In the genomic region with DNA sequence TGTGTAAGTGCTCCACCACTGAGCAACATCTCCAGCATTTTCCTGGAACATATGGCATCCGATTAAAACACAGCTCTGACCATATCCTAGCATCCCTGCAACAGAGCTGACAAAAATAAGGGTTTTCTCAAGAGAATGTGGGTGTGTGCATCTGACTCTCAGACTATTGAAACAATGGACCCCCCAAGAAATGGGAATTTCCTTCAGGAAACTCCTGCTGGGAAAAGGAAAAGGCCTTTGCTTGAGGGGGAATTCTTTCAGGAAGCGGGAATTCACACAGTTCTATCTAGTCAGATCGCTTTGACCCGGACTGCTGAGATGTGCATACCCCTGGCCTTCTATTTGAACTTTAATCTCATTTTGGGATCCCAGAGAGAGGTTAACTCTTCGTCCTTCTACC, we compare ENCODE assay signal across 8 mouse cellular contexts. TPM values are rescaled to one million over a fixed set of nuclear protein-coding genes. Genes with fewer than 3 reads are reported as not detected.
A peak's percentile ranks its signal among the peaks of the same experiment; 100 is the strongest.
DNase-seq lines count a peak whose midpoint lies in the region; ATAC-seq and TF ChIP-seq lines count a peak whose summit lies in the region.

No protein-coding gene starts in this region.

- 20% methylated on average over 5 of the region's 5 CpGs for WGBS in kidney, postnatal 0 days
- 10% methylated on average over 5 of the region's 5 CpGs for WGBS in embryonic facial prominence, embryonic 13.5 days
- 31% methylated on average over 5 of the region's 5 CpGs for WGBS in intestine, embryonic 15.5 days
- WGBS in neural tube, embryonic 12.5 days, result 21% methylated on average over 5 of the region's 5 CpGs

- peak overlapping the region; percentile 81; the same call in 1 of the 2 replicates for H3K4me3 ChIP-seq in kidney, postnatal 0 days (replicated peaks; ENCODE audit: low read depth, low read length)
- H3K4me3 ChIP-seq in embryonic facial prominence, embryonic 13.5 days, result peak overlapping the region; percentile 92; the same call in 1 of the 2 replicates
- H3K4me3 ChIP-seq in intestine, embryonic 15.5 days (replicated peaks), result no peak overlapping the region
- no peak overlapping the region for H3K4me3 ChIP-seq in neural tube, embryonic 12.5 days

- no peak overlapping the region; the same call in 1 of the 2 replicates for H3K9ac ChIP-seq in kidney, postnatal 0 days (ENCODE audit: low read depth, low read length)
- no peak overlapping the region for H3K9ac ChIP-seq in embryonic facial prominence, embryonic 13.5 days
- H3K9ac ChIP-seq in intestine, embryonic 15.5 days, result no peak overlapping the region
- no peak overlapping the region for H3K9ac ChIP-seq in neural tube, embryonic 12.5 days

- H3K4me2 ChIP-seq in kidney, postnatal 0 days (ENCODE audit: low read length), result peak overlapping the region; percentile 90; the same call in 1 of the 2 replicates
- H3K4me2 ChIP-seq in embryonic facial prominence, embryonic 13.5 days, result peak overlapping the region; percentile 68
- peak overlapping the region; percentile 85 for H3K4me2 ChIP-seq in intestine, embryonic 15.5 days (replicated peaks)
- peak overlapping the region; percentile 75 for H3K4me2 ChIP-seq in neural tube, embryonic 12.5 days (replicated peaks)

- peaks cover 20% of the 10 kb centered on the region for H3K4me1 ChIP-seq in kidney, postnatal 0 days (replicated peaks; ENCODE audit: insufficient read depth, low read length)
- H3K4me1 ChIP-seq in embryonic facial prominence, embryonic 13.5 days, result peaks cover 30% of the 10 kb centered on the region
- H3K4me1 ChIP-seq in intestine, embryonic 15.5 days (replicated peaks), result peaks cover 4% of the 10 kb centered on the region; the same call in 1 of the 2 replicates
- peaks cover 15% of the 10 kb centered on the region for H3K4me1 ChIP-seq in neural tube, embryonic 12.5 days

- H3K36me3 ChIP-seq in kidney, postnatal 0 days (ENCODE audit: insufficient read depth, low read length), result no peaks in the 10 kb centered on the region
- H3K36me3 ChIP-seq in embryonic facial prominence, embryonic 13.5 days, result no peaks in the 10 kb centered on the region
- no peaks in the 10 kb centered on the region for H3K36me3 ChIP-seq in intestine, embryonic 15.5 days
- no peaks in the 10 kb centered on the region for H3K36me3 ChIP-seq in neural tube, embryonic 12.5 days

- H3K27ac ChIP-seq in kidney, postnatal 0 days, result peak overlapping the region; percentile 97
- H3K27ac ChIP-seq in embryonic facial prominence, embryonic 13.5 days, result no peak overlapping the region
- no peak overlapping the region for H3K27ac ChIP-seq in intestine, embryonic 15.5 days
- H3K27ac ChIP-seq in neural tube, embryonic 12.5 days, result no peak overlapping the region

- no peak for TF ChIP-seq CTCF in kidney, postnatal 0 days (IDR thresholded peaks at IDR 0.05; ENCODE audit: low read depth)

- no peaks in the 10 kb centered on the region for H3K27me3 ChIP-seq in kidney, postnatal 0 days (ENCODE audit: insufficient read depth, low read length)
- H3K27me3 ChIP-seq in embryonic facial prominence, embryonic 13.5 days, result no peaks in the 10 kb centered on the region
- H3K27me3 ChIP-seq in intestine, embryonic 15.5 days (replicated peaks), result no peaks in the 10 kb centered on the region
- no peaks in the 10 kb centered on the region for H3K27me3 ChIP-seq in neural tube, embryonic 12.5 days (replicated peaks)

- DNase-seq in kidney, postnatal 0 days (ENCODE audit: low spot score), result no peak
- no peak for DNase-seq in kidney, postnatal 10 days
- DNase-seq in MN1 (ENCODE audit: low spot score), result no peak
- DNase-seq in layer of hippocampus, adult 9-10 months (ENCODE audit: low spot score), result no peak
- no peak for DNase-seq in frontal cortex, postnatal 36 days (ENCODE audit: low spot score in 2 of 2)

- ATAC-seq in kidney, postnatal 0 days (replicated peaks; ENCODE audit: low FRiP score, low read depth), result no peak
- ATAC-seq in embryonic facial prominence, embryonic 13.5 days (ENCODE audit: insufficient number of reproducible peaks, insufficient read depth, low FRiP score, low TSS enrichment, low read depth), result no peak
- ATAC-seq in intestine, embryonic 15.5 days, result no peak
- ATAC-seq in neural tube, embryonic 12.5 days (ENCODE audit: low FRiP score, low read depth), result no peak

- no peaks in the 10 kb centered on the region for H3K9me3 ChIP-seq in kidney, postnatal 0 days (replicated peaks; ENCODE audit: low read length)
- no peaks in the 10 kb centered on the region for H3K9me3 ChIP-seq in embryonic facial prominence, embryonic 13.5 days
- no peaks in the 10 kb centered on the region for H3K9me3 ChIP-seq in intestine, embryonic 15.5 days
- H3K9me3 ChIP-seq in neural tube, embryonic 12.5 days, result no peaks in the 10 kb centered on the region

RNA-seq across cellular contexts. Expression of a gene that starts 0.7 kb away (rescaled TPM):
- 6.0 and 7.1 TPM in 2 replicates for polyA plus RNA-seq in kidney, postnatal 0 days (2015; fragmentation: Nextera tagmentation; extraction: Ambion mirVana)
- 9.6 and 9.9 TPM in 2 replicates for polyA plus RNA-seq in embryonic facial prominence, embryonic 13.5 days (2015; fragmentation: Nextera tagmentation; extraction: Ambion mirVana)
- 7.0 and 7.4 TPM in 2 replicates for polyA plus RNA-seq in intestine, embryonic 15.5 days (2015; fragmentation: Nextera tagmentation; extraction: Ambion mirVana)
- polyA plus RNA-seq in neural tube, embryonic 12.5 days (2016; fragmentation: Nextera tagmentation; extraction: Ambion mirVana), result 18.9 and 20.3 TPM in 2 replicates

Comparison
In these comparisons a context has a peak if more than half of its experiments do, and no peak if none do; other contexts are left out.
1. H3K4me3 ChIP-seq: peak in kidney, postnatal 0 days (single experiment) and embryonic facial prominence, embryonic 13.5 days (single experiment); none in intestine, embryonic 15.5 days (single experiment) and neural tube, embryonic 12.5 days (single experiment).
2. Peak in every context shown above with its lines, with median percentiles within 50 percentile points of each other: H3K4me2 ChIP-seq.